Mouse (Mus musculus) erythroblast, adult 5-6 weeks (primary cell): ENCODE measurements around the gene Trpm1. TPM values are rescaled to one million over a fixed set of nuclear protein-coding genes. Genes with fewer than 3 reads are reported as not detected.

Experiments used
- ATAC-seq: replicated peaks from 2 replicates; pipeline ENCODE4 v1.8.0; 2016; ENCODE audit warnings: moderate number of reproducible peaks, mild to moderate bottlenecking, moderate TSS enrichment, inconsistent platforms; ENCODE audit not compliant: poor library complexity, low FRiP score, severe bottlenecking
- total RNA-seq, 2 experiments: library from RNA; stranded (forward) in 1 of 2; stranded (reverse) in 1 of 2; fragments of 150-400 nt in 1 of 2; fragments of 200-764, 138-1000 nt in 1 of 2; gene quantifications; 2 replicates each; pipeline versions ENCODE4 v1.2.3 to v1.2.4; 2015 to 2017; ENCODE audit warnings: low replicate concordance in 2 of 2

Trpm1 gene
- total RNA-seq, 2 experiments from 2014 or later = not detected

DNA sequence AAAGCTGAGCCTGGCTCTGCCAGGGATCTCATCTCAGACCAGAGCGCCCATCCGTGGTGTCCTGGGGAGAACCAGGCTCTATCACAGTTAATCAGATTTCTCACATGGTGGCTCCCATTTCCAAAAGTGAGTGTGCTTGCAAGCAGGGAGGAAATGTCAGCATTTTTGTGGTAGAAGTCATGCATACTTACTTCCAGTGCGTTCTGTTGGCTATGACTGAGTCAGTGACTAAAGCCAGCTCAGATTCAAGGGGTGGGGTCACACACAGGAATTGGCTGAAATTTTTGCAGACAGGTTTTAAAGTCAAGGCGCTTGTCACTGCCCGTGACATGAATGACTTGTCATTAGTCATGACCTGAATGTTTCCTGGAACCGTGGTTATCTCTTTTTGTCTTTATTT is 123.3 kb downstream of the Trpm1 start:
- no peak for ATAC-seq

DNA sequence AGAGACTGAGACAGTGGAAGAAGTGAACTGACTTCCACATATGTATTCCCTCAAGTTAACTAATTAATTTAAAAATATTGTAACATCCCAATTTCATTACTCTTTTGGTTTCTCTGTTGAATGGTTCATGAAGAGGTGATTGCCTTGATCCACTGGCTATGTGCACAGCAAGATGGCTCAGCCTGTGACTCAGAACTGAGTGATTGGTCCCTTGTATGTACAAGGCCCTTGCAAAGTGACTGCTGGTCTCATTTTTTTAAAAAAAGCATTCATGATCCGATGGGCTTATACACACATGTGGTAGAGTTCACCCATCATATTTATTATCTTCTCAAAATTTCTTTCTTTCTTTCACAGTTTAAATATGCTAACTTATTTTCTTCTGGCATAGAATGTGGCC is 124.9 kb downstream of the Trpm1 start:
- ATAC-seq = no peak

DNA sequence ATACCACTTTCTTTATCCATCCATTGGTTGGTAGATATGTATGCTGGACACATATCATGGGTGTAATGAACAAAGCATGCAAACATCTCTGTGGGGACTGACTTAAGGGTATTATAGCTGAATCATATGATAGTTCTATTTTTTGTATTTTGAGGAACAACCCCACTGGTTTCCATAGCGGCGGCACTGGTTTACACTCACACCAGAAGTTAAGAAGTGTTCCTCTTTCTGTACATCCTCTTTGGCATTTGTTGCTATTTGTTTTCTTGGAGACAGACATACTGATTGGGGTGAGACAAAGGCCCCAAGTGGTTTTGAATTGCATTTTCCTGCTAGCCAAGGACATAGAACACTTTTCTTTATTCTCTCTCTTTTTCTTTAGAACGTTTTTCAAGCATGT is 125.9 kb downstream of the Trpm1 start:
- ATAC-seq = no peak

DNA sequence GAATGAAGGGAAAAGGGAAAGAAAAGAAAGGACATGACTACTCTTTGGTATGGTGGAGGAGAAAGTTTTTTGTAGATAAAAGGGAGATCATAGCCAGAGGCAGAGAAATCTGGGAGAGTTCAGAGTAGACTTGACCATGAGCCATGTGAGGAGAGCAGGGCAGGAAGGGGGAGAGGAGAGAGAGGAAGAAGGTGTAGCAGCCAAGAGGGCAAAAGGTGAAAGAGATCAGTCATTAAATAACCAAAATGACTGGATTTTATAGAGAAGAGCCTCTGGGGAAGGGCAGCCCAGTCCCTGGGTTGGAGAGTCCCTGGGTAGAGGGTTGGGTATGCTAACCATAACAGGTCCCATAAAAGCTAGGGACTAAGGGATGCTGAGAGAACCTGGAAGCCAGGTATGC is 132.9 kb downstream of the Trpm1 start:
- ATAC-seq = no peak

DNA sequence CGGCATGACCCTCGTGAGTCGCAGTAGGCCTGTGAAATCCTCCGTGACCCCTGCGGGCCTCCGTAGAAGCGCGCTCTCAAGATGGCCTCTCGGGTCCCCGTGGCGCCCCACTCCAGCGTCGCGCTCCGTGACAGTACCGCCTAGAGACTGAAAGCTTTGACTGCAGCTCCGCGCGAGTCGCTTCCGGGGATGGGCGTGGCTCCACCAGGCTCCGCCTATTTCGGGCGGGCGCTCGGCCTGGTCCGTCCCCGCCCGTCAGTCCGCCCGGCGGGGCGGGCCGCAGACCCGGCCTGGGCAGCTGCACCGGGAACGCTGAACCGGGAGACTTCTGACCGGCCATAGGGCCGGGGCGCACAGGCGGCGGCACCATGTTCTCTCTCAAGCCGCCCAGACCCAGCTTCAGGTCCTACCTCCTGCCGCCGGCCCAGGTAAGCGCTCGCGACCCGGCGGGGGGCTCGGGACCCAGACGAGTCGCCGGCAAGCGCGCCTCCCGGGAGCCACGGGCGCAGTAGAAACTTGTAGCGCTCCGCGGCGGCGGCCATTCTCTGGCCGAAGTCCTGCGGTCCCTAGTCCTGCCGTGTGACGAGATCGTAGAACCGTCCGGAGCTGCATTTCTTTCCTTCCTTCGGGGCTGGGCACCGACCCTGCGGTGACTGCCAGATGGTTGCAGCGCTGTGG is 133.9 kb downstream of the Trpm1 start, which contains the start of gene Mtmr10:
TSS of gene Mtmr10 (plus strand) at position 240 of the 678 bp plus-strand sequence.
- ATAC-seq = peak; percentile 98

DNA sequence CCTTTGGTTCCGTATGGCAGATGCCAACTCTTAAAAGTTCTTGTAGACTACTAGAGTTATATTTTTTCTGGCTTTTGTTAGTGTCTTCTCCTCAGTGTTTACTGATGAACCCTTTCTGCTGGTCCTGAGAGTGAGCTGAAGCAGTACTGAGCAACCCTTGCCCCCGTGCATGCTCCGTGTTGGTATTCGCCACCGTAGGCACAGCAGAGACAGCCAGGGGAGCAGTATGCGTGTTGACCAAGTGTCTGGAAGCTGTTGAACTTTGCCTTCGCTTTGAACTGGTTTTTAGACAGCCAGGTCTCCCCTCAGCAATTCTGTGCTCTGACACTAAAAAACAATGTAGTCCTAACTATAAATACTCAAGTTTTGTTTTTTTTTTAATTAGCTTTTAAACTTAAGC is 135.8 kb downstream of the Trpm1 start:
- no peak for ATAC-seq

DNA sequence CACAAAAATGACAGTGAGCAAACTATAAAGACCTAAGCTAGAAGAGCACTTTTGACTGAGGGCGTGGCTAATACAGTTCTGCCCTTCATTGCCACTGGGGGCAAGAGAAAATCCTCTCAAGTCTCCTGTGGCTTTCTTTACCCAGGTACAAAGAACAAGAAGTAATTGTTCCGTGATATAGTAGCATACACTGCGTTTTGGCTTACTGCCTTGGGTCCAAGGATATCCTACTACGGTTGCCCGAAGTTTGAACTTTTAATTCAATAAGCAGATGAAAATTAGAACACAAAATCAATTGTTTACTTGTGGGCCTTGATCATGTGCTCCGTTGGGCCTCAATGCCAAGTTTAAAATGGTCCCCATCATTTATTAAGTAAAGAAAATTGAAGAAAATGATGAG is 136.8 kb downstream of the Trpm1 start:
- no peak for ATAC-seq

DNA sequence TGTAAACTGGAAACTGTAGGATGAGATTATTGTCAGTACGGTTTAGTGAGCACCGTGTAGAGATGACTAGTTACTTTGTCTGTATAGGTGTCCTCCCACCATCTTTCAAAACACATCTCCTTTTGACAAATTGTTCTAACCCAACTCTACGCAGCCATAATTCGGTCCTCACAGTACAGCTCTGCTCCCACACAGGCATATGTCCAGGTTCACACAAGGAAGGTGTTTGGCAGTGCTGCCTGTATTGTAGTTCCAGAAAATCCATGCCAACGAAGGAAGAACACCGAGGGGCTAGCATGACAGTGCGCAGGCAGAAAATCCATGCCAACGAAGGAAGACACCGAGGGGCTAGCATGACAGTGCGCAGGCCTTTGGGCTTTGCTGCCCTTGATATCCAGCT is 138.1 kb downstream of the Trpm1 start:
- no peak for ATAC-seq

DNA sequence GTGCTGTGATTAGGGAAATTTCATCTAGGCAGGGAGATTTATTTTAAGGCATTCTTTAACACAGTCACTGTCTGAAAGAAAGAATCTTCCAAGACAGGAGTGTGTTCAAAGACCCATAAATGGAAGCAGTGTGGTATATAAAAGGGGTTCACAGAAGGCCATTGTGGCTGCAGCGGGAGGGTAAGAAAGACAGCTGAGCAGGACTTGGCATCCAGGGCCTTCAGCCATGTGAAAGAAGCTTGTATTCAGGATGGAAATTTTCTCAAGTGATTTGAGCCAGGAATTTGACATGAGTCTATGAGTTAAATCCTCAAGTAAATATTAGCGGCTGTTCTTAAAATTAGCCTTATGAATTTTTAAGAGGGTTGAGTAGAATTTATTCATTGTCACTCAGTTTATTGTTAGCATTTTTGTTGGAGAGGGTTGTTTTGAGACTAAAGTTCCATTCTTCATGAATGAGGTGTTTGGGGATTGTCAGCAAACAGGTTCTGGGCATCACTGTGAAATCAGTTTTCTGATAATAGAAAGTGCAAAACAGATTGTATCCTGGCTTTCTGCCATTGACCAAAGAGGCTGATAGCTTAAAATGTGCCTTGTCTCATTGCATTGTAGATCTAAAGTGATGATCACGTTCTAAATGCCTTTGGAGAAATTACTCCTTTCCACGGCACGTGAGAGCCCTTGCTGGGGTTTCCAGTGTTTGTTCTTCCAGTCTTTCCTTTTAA is 142.8 kb downstream of the Trpm1 start:
- ATAC-seq = no peak

DNA sequence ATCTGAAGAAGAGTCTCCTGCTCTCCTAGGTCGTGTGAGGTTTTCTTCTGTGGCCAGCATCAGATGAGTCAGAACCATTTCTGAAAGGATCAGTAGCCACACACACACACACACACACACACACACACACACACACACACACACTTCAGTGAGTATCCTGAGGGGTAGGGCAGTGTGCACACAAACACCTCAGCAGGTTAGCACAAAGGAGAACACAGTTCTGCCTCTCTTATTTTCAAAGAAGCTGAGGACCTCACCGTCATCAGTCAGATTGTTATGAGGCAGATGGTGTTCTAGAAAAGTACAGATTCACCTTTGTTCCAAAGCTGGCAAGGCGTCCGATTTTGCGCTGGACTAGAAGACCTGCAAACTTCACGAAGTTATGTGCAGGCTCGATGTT is 156.6 kb downstream of the Trpm1 start:
- no peak for ATAC-seq

DNA sequence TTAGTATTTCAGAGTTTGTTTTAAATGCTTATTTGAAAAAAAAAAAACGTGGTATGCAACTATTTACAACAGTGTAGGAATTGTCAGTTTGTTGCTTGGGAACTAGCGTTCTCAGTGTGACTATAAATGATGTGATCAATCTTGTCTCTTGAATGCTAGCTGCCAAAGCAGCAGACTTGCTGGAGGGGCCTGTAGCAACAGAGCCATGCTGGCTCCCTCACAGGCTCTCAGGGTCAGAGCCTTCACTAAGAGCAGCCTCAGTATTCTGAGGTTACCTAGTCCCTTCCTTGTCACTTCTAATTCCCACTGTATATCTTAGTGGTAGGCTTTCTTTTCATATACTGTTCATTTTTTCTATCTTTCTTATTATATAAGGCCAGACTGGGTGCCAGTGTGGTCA is 157.1 kb downstream of the Trpm1 start:
- no peak for ATAC-seq

DNA sequence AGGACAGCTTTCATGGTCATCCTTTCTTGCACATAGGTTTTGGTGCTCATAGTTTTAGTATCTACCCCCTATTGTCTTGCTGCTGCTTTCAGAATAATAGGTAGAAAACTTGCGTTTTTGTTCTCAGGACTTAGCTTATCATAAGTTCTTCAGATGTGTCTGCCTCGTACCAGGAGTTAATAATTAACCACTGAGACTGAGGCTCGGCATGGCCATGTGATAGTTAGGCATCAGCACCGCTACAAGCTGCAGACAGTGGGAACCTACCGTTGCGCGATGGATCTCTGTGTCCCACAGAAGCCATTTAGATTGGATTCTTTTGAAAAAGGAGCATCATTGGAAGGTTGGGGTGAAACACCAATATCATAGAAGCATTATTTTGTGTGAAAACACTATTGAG is 159.2 kb downstream of the Trpm1 start:
- no peak for ATAC-seq

Other genes starting within 250 kb of the Trpm1 start
- gene E030018B13Rik, start 237.0 kb upstream of the Trpm1 start, total RNA-seq (2015; ENCODE audit: low replicate concordance) = not detected in 2 replicates
- not detected in 2 replicates for gene E030018B13Rik, start 237.0 kb upstream of the Trpm1 start, total RNA-seq (2017; ENCODE audit: low replicate concordance)
- 29.4 and 32.6 TPM in 2 replicates for gene Klf13, start 214.9 kb upstream of the Trpm1 start, total RNA-seq (2015; ENCODE audit: low replicate concordance)
- gene Klf13, start 214.9 kb upstream of the Trpm1 start, total RNA-seq (2017; ENCODE audit: low replicate concordance) = 16.7 and 36.9 TPM in 2 replicates
- 1.3 TPM in 1 of 2 replicates, not detected in the other for gene Mtmr10, start 133.8 kb downstream of the Trpm1 start, total RNA-seq (2015; ENCODE audit: low replicate concordance)
- gene Mtmr10, start 133.8 kb downstream of the Trpm1 start, total RNA-seq (2017; ENCODE audit: low replicate concordance) = 2.2 and 2.6 TPM in 2 replicates
- 0.42 and 2.3 TPM in 2 replicates for gene Fan1, start 220.3 kb downstream of the Trpm1 start, total RNA-seq (2015; ENCODE audit: low replicate concordance)
- 1.3 and 3.2 TPM in 2 replicates for gene Fan1, start 220.3 kb downstream of the Trpm1 start, total RNA-seq (2017; ENCODE audit: low replicate concordance)
- gene Mphosph10, start 238.4 kb downstream of the Trpm1 start, total RNA-seq (2015; ENCODE audit: low replicate concordance) = 22.1 and 23.2 TPM in 2 replicates
- gene Mphosph10, start 238.4 kb downstream of the Trpm1 start, total RNA-seq (2017; ENCODE audit: low replicate concordance) = 20.4 and 24.9 TPM in 2 replicates
- 18.4 and 49.0 TPM in 2 replicates for gene Mcee, start 238.8 kb downstream of the Trpm1 start, total RNA-seq (2015; ENCODE audit: low replicate concordance)
- gene Mcee, start 238.8 kb downstream of the Trpm1 start, total RNA-seq (2017; ENCODE audit: low replicate concordance) = 32.8 and 38.4 TPM in 2 replicates